Mouse (Mus musculus): ENCODE measurements around the gene Wfdc2. TPM values are rescaled to one million over a fixed set of nuclear protein-coding genes. Genes with fewer than 3 reads are reported as not detected.
"Not testable (repeated sequence)": the region's sequence is repeated elsewhere in the genome, so short reads cannot be mapped to it uniquely, and the experiment has no call there.

Wfdc2 gene
- polyA plus RNA-seq, 1 experiment: 0.33 TPM

GRCm38 (mm10) chr2:164604411-164604810 lies 42.2 kb downstream of the Wfdc2 start:
- no peaks in the 10 kb centered on the region for H3K36me3 ChIP-seq (ENCODE audit: control insufficient read depth, insufficient read depth, low read length)
- WGBS: 87% methylated on average over 8 of the region's 8 CpGs
- no peak overlapping the region for H3K27ac ChIP-seq (ENCODE audit: insufficient read depth, low read length)
- no peaks in the 10 kb centered on the region for H3K27me3 ChIP-seq (ENCODE audit: control insufficient read depth, insufficient read depth, low read length)
- no peak overlapping the region for H3K4me3 ChIP-seq (ENCODE audit: extremely low read depth, insufficient read depth, insufficient read length)
- H3K4me1 ChIP-seq (ENCODE audit: control insufficient read depth, insufficient read depth, insufficient read length): no peaks in the 10 kb centered on the region
- no peak for DNase-seq (ENCODE audit: low read depth in 1 of 2, low spot score in 2 of 2)
- TF ChIP-seq POLR2A (IDR thresholded peaks at IDR 0.05; ENCODE audit: low read depth, low read length) (no peak), CTCF (IDR thresholded peaks at IDR 0.05; ENCODE audit: extremely low read depth, insufficient read depth, insufficient read length, insufficient replicate concordance) (no peak)

DNA sequence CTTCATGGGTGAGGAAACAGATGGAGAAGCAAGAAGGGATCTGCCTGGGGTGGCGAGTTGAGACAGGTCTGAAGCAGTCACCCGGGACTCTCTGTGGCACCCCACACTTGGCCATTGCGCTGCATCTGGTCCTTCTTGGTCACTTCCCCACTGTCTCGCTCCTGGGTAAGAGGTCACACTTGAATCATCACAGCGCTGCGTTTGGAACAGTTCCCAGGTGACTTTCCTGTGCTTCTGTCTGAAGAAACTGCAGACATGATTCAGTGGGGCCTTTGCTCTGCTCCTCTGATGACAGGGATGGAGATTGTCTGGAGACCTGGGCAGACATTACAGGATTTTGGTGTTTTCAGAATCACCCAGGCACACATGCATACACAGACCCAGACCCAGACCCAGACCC lies 46.6 kb downstream of the Wfdc2 start:
- no peaks in the 10 kb centered on the region for H3K4me1 ChIP-seq (ENCODE audit: control insufficient read depth, insufficient read depth, insufficient read length)
- DNase-seq (ENCODE audit: low read depth in 1 of 2, low spot score in 2 of 2): no peak
- H3K27ac ChIP-seq (ENCODE audit: insufficient read depth, low read length): no peak overlapping the region
- H3K4me3 ChIP-seq (ENCODE audit: extremely low read depth, insufficient read depth, insufficient read length): no peak overlapping the region
- WGBS: 66% methylated on average over 6 of the region's 6 CpGs
- no peaks in the 10 kb centered on the region for H3K27me3 ChIP-seq (ENCODE audit: control insufficient read depth, insufficient read depth, low read length)
- H3K36me3 ChIP-seq (ENCODE audit: control insufficient read depth, insufficient read depth, low read length): no peaks in the 10 kb centered on the region
- TF ChIP-seq POLR2A (IDR thresholded peaks at IDR 0.05; ENCODE audit: low read depth, low read length): no peak
- no peak for TF ChIP-seq CTCF (IDR thresholded peaks at IDR 0.05; ENCODE audit: extremely low read depth, insufficient read depth, insufficient read length, insufficient replicate concordance)

DNA sequence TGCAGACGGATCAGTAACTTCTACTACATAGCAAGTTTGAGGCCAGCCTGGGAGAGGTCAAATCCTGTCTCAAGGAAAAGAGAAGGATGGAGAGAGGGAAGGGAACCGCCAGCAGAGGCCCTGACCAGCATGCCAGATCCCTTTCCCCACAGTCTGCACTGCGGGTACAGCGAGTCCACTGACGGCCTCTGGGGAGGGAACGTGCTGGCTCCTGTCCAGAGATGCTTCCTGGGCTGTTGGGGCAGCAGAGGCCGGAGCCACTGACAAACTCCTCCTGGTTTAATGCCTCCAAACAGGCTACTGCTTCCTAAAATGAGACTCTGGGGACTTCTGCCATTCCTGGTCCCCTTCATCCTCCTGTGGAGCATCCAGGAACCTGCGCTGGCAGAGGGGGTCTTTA lies 51.3 kb downstream of the Wfdc2 start, which contains the start of the genes Wfdc6b and Wfdc8:
TSS of gene Wfdc6b (plus strand) at position 52 of the 400 bp plus-strand sequence.
TSS of gene Wfdc8 (minus strand) at position 156 of the 400 bp plus-strand sequence.
- H3K27me3 ChIP-seq (ENCODE audit: control insufficient read depth, insufficient read depth, low read length); H3K4me3 ChIP-seq (ENCODE audit: extremely low read depth, insufficient read depth, insufficient read length); H3K36me3 ChIP-seq (ENCODE audit: control insufficient read depth, insufficient read depth, low read length); H3K27ac ChIP-seq (ENCODE audit: insufficient read depth, low read length); H3K4me1 ChIP-seq (ENCODE audit: control insufficient read depth, insufficient read depth, insufficient read length); DNase-seq (ENCODE audit: low read depth in 1 of 2, low spot score in 2 of 2): not testable (repeated sequence)
- 63% methylated on average over 8 of the region's 8 CpGs for WGBS

DNA sequence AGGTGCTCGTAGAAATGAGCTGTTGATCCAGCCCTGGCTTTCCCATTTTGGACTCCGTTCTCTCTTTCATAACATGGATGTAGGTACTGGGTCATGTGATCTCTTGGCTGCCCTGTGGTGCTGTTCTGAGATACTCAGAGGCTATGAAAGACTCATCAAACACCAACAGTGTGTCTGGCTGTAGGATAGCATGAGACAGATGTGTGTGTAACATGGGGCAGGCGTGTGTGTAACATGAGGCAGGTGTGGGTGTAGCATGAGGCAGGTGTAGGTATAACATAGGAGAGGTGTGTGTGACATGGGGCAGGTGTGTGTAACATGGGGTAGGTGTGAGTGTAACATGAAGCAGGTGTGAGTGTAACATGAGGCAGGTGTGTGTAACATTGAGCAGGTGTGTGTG lies 53.2 kb downstream of the Wfdc2 start:
- Histone ChIP-seq H3K27ac (ENCODE audit: insufficient read depth, low read length) (no peak overlapping the region), H3K4me1 (ENCODE audit: control insufficient read depth, insufficient read depth, insufficient read length) (no peaks in the 10 kb centered on the region), H3K27me3 (ENCODE audit: control insufficient read depth, insufficient read depth, low read length) (no peaks in the 10 kb centered on the region), H3K4me3 (ENCODE audit: extremely low read depth, insufficient read depth, insufficient read length) (no peak overlapping the region), H3K36me3 (ENCODE audit: control insufficient read depth, insufficient read depth, low read length) (no peaks in the 10 kb centered on the region)
- no peak for DNase-seq (ENCODE audit: low read depth in 1 of 2, low spot score in 2 of 2)
- 83% methylated on average over 3 of the region's 3 CpGs for WGBS
- TF ChIP-seq CTCF (IDR thresholded peaks at IDR 0.05; ENCODE audit: extremely low read depth, insufficient read depth, insufficient read length, insufficient replicate concordance) (no peak), POLR2A (IDR thresholded peaks at IDR 0.05; ENCODE audit: low read depth, low read length) (no peak)

Other genes starting within 250 kb of the Wfdc2 start
- gene Svs6, start 245.7 kb upstream of the Wfdc2 start, polyA plus RNA-seq (2012; rRNA removed): not detected in 2 replicates
- gene Svs5, start 229.7 kb upstream of the Wfdc2 start, polyA plus RNA-seq (2012; rRNA removed): not detected in 2 replicates
- 33.5 and 77.7 TPM in 2 replicates for gene Slpi, start 173.3 kb upstream of the Wfdc2 start, polyA plus RNA-seq (2012; rRNA removed)
- gene Rbpjl, start 159.3 kb upstream of the Wfdc2 start, polyA plus RNA-seq (2012; rRNA removed): 19.0 and 39.4 TPM in 2 replicates
- gene Matn4, start 157.3 kb upstream of the Wfdc2 start, polyA plus RNA-seq (2012; rRNA removed): 0.82 and 1.2 TPM in 2 replicates
- 21.0 and 25.0 TPM in 2 replicates for gene Sdc4, start 118.5 kb upstream of the Wfdc2 start, polyA plus RNA-seq (2012; rRNA removed)
- 111 and 172 TPM in 2 replicates for gene Sys1, start 105.4 kb upstream of the Wfdc2 start, polyA plus RNA-seq (2012; rRNA removed)
- gene Gm20458, start 101.4 kb upstream of the Wfdc2 start, polyA plus RNA-seq (2012; rRNA removed): 16.4 and 17.2 TPM in 2 replicates
- gene Trp53tg5, start 88.7 kb upstream of the Wfdc2 start, polyA plus RNA-seq (2012; rRNA removed): not detected in 2 replicates
- 15.6 and 20.3 TPM in 2 replicates for gene Dbndd2, start 76.3 kb upstream of the Wfdc2 start, polyA plus RNA-seq (2012; rRNA removed)
- gene Pigt, start 64.9 kb upstream of the Wfdc2 start, polyA plus RNA-seq (2012; rRNA removed): 85.0 and 108 TPM in 2 replicates
- not detected in 2 replicates for gene Spint3, start 11.0 kb downstream of the Wfdc2 start, polyA plus RNA-seq (2012; rRNA removed)
- 0.15 and 0.21 TPM in 2 replicates for gene Wfdc6a, start 23.0 kb downstream of the Wfdc2 start, polyA plus RNA-seq (2012; rRNA removed)
- not detected in 2 replicates for gene Eppin, start 31.2 kb downstream of the Wfdc2 start, polyA plus RNA-seq (2012; rRNA removed)
- gene Wfdc6b, start 51.1 kb downstream of the Wfdc2 start, polyA plus RNA-seq (2012; rRNA removed): not detected in 2 replicates
- gene Wfdc8, start 51.2 kb downstream of the Wfdc2 start, polyA plus RNA-seq (2012; rRNA removed): not detected in 2 replicates
- not detected in 2 replicates for gene Wfdc16, start 76.4 kb downstream of the Wfdc2 start, polyA plus RNA-seq (2012; rRNA removed)
- gene Wfdc10, start 93.6 kb downstream of the Wfdc2 start, polyA plus RNA-seq (2012; rRNA removed): not detected in 2 replicates
- gene Wfdc9, start 94.2 kb downstream of the Wfdc2 start, polyA plus RNA-seq (2012; rRNA removed): not detected in 2 replicates
- gene Wfdc11, start 111.7 kb downstream of the Wfdc2 start, polyA plus RNA-seq (2012; rRNA removed): not detected in 2 replicates
- gene Wfdc13, start 122.7 kb downstream of the Wfdc2 start, polyA plus RNA-seq (2012; rRNA removed): not detected in 2 replicates
- gene Spint4, start 136.1 kb downstream of the Wfdc2 start, polyA plus RNA-seq (2012; rRNA removed): not detected in 2 replicates
- not detected in 2 replicates for gene Spint5, start 152.9 kb downstream of the Wfdc2 start, polyA plus RNA-seq (2012; rRNA removed)
- gene Wfdc3, start 183.5 kb downstream of the Wfdc2 start, polyA plus RNA-seq (2012; rRNA removed): 0.18 and 0.34 TPM in 2 replicates
- gene Dnttip1, start 183.6 kb downstream of the Wfdc2 start, polyA plus RNA-seq (2012; rRNA removed): 38.9 and 48.0 TPM in 2 replicates
- 92.8 and 97.2 TPM in 2 replicates for gene Ube2c, start 207.5 kb downstream of the Wfdc2 start, polyA plus RNA-seq (2012; rRNA removed)
- not detected in 2 replicates for gene Tnnc2, start 217.6 kb downstream of the Wfdc2 start, polyA plus RNA-seq (2012; rRNA removed)
- gene Snx21, start 223.4 kb downstream of the Wfdc2 start, polyA plus RNA-seq (2012; rRNA removed): 9.5 and 12.9 TPM in 2 replicates
- gene Acot8, start 242.5 kb downstream of the Wfdc2 start, polyA plus RNA-seq (2012; rRNA removed): 44.9 and 54.1 TPM in 2 replicates
- 2.5 and 3.0 TPM in 2 replicates for gene Zswim3, start 242.7 kb downstream of the Wfdc2 start, polyA plus RNA-seq (2012; rRNA removed)

Data from spleen, adult 2 months (tissue).